Mouse (Mus musculus): ENCODE results near the gene Slc35d2.
A peak's percentile ranks its signal among the peaks of the same experiment; 100 is the strongest.

Gene Slc35d2

DNA sequence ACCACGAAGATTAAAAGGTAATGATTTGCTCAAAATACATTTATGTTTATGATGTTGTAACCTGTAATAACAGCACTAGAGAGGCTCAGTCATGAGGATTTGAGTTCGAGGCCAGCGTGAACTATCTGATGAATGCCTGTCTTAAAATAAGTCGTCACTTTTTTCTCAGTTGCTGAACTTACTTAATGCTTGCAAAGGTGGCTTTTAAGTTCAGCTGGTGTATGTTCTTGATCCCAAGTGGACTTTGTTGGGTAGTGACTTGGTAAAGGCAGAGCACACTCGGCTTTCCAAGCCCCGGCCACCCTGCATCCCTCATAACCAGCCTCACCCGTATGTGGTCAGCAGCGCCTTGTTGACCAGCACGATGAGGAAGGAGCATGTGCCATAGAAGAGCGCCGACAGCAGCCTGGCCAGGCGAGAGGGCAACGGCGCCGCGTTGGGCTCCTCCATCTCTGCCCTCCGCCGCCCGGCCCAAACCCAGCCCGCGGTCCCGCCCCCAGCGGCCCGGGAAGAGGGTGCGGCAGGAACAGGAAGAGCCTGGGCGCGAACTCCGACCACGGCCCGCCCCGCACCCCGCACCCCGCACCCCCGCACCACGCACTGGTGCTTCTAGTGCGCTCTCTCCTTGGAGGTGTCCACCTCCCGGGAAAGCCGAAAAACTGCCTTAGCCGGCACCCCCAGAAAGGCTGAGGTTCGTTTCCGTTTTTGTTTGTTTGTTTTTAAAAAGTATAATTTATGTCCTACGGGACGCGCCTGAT lies at the start of gene Slc35d2:
Gene Slc35d2 (minus strand): TSS at position 511 of the 758 bp plus-strand sequence.
- ATAC-seq (ENCODE audit: low TSS enrichment) = peak; percentile 41; the same call in 1 of the 2 replicates

DNA sequence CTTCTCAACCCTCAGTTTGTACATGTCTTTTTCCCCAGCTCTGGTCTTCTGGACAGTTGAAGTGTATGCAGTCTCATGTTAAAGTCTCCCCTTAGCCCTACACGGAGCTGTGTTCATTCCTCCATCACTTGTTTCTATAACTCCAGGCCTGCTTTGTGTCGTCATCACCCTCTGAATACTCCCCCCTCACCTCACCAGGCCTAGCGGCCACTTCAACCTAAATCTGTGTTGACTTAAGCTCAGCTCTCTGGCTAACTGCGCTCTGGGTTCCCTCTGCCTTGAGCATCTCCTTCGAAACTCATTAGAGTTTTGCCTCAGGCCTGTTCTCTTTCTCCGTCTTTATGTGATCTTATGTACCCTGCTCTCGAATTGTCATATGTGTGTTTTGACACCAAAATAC lies 48.8 kb upstream of the Slc35d2 start:
- ATAC-seq (ENCODE audit: low TSS enrichment) = no peak

DNA sequence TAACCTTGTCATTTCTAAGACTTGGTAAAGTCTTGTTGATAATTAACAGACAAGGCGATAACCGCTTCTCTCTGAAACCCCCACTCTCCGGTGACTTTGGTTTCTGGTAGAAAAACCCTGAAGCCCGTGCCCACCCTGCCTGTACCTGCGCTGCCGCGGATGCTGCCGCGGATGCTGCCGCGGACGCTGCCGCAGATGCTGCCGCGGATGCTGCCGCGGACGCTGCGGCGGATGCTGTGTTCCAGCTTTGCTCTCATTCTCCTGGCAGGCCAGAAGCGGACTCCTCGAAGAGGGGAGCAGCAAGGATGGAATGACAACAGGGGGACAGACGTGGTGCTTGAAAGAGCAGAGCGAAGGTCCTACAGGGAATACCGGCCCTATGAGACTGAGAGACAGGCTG lies 40.6 kb upstream of the Slc35d2 start:
- no peak for ATAC-seq (ENCODE audit: low TSS enrichment)

DNA sequence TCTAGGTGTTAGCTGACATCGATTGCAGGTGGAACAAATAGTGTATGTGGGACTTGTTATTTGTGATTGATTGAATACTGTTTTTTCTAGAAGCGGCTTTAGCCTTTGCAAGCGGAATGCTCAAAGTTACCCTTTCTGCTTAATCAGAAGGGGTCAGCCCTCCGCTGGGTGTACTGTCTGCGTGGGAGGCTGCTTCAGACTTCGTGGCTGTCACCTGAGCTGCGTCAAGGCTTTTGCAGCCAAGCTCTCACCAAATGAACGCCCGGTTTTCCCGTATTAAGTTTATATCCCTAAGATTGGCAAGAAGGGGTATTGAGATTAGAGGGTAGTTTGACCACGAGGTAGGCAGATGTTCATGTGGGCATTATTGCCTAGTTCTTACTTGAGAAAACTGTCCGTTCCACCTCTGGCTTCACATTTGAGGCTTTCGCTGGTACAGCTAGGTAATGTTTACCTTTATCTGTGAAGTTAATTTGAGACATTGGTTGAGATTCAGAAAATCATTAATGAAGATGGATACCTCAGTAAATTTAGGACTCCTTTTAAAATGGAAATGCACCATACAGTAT lies 34.1 kb upstream of the Slc35d2 start:
- no peak for ATAC-seq (ENCODE audit: low TSS enrichment)

DNA sequence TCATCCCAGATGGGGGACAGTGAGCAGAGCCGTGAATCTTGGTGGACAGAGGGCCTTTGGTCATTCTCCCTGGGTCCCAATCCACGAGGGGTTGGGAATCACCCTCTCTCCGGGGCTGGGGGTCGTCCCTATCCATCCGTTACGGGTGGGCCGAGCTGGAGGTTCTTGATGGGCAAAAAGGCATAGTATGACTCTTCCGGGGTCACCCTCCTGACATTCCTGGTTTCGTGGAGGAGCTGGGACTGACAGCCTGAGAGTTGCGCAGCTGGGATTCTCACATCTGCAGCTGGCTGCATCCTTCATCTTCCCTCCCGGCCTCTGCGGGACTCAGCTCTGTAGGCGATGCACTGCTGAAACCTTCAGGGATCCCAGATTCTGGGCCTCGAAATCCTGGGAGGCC lies 33.5 kb upstream of the Slc35d2 start:
- peak; percentile 34; the same call in 1 of the 2 replicates for ATAC-seq (ENCODE audit: low TSS enrichment)

DNA sequence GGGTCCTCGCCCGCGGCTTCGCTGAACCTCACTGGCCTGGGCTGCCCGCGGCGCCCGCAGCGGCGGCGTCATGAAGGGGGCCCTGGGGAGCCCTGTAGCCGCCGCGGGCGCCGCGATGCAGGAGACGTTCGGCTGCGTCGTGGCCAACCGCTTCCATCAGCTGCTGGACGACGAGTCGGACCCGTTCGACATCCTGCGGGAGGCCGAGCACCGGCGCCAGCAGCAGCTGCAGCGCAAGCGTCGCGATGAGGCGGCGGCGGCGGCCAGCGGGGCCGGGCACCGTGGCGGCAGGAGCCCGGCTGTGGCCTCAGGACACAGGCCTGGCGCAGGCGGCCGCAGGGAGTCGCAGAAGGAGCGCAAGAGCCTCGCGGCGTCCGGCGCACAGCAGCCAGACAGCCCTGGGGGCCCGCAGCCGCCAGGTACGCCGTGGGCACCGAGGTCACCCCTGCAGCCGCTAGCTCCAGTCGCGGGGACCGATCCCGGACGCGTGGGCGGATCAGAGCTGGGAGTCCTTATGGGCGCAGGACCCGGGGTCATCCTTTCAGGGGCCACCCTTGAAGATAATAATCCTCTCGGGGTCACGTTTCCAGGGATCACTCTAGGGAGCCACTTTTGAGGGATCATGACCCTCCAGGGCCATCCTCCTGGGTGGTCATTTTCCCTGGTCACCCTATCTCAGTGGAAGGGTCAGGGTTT lies 32.9 kb upstream of the Slc35d2 start:
- ATAC-seq (ENCODE audit: low TSS enrichment) = peak; percentile 54

DNA sequence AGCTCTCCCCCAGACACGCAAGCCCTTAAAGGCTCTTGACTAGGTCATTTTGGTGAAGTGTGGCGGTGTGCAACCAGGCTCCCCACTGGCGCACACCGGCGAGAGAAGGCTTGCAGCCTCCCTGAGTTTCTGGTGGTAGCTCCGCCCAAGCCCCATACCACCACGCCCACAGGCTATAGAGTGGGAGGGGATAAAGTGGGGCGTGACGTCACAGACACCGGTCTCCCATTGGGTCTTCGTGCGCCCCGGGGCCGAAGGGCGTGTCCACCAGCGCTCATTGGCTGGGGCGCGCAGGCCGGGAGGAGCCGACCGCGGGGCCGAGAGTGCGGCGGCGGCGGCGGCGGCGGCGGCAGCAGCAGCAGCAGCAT lies 32.4 kb upstream of the Slc35d2 start, which contains the start of gene Habp4:
Gene Habp4 (plus strand): TSS at position 277 of the 368 bp plus-strand sequence.
- peak; percentile 93 for ATAC-seq (ENCODE audit: low TSS enrichment)

DNA sequence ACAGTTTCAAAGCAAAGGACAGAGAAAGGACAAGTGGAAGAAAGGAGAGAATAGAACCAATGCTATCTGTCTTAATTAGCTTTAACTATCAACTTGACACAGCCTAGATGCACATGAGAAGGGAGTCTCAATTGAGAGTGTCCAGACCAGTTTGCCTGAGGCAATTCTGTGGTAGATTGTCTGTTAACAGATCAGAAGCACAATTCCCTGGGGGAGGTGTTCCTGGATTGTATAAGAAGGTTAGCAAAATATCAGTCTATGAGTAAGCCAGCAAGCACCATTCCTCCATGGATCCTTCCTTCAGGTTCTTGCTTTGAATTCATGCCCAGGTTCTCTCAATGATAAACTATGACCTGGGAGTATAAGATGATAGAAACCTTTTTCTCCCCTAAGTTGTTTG lies 27.8 kb upstream of the Slc35d2 start:
- ATAC-seq (ENCODE audit: low TSS enrichment) = no peak

DNA sequence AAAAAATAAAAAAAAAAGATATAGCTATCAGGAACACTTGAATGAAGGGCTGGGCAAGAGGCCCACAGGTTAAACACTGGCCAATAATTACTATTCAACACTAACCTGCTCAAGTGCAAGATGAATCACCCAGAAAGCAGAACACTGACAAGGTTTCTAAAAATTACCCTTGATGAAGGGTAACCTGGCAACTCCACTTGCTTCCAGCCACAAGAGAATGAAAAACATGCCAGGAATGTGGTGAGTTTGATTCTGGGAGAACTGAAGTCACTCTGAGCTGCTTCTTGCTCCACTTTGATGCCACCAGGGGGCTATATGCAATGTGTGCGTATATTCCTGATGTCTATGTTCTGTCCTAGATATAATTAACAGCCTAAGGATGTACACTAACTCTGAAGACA lies 26.0 kb upstream of the Slc35d2 start:
- no peak for ATAC-seq (ENCODE audit: low TSS enrichment)

DNA sequence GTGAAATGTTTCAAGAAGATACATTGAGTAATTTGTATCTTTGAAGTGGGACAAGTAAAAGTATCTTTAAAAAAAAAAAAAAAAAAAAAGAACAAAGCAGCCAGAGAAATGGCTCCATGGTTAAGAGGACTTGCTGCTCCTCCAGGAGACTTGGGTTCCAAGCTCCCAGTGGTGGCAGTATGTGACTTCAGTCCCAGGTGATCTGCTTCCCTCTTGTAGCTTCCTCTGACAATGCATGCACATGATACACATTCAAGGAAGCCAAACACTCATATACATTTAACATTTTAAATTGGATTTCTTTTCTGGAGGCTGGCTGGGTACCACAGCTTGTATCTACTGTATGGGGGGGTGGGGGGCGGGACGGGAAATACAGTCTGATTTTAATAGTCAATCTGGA lies 25.5 kb upstream of the Slc35d2 start:
- no peak for ATAC-seq (ENCODE audit: low TSS enrichment)

DNA sequence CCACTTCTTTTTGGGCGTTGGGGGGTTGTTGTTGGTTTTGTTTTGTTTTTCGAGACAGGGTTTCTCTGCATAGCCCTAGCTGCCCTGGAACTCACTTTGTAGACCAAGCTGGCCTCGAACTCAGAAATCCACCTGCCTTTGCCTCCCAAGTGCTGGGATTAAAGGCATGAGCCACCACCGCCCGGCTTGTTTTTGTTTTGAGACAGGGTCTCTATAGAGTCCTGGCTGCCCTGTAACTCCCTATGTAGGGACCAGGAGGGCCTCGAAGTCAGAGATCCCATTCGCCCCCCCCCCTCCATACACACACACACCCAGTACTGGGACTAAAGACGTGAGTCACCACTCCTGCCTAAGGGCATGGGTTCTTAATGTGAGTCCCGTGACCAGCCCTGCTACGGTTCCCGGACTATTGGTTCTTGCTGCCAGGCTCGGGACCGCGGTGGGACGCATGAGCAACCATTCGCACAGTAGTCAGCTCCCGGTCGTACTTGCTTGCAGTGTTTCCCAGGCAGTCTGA lies 24.6 kb upstream of the Slc35d2 start:
- ATAC-seq (ENCODE audit: low TSS enrichment) = no peak

DNA sequence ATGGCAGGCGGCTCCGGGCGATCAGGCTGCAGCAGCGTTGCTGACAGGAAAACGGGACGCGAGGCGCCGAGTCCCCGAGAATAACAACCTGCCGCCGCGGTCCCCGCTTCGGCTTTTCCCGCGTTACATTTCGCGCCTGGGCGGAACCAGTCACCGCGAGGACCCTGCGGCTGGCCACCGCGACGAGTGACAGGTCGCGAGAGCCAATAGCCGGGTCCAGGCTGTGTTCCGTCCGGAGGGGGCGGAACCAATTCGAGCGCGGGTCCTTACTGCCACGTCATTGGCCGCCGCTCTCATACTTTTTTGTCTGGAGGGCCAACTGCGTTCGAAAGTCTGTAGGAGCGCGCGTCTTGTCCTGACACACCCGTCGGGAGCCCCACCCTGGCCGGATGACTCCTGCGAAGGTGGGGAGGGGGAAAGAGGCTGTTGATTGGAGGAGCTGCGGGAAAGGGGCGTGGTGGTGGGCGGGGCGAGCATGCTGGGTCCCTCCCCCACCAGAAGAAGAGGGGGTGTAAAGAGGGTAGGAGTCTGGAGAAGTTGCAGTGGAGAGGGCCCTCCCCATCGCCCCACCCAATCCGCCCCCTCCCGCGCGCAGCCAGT lies 24.0 kb upstream of the Slc35d2 start, which contains the start of gene Zfp367:
Gene Zfp367 (minus strand): TSS at position 120 of the 600 bp plus-strand sequence.
- peak; percentile 95 for ATAC-seq (ENCODE audit: low TSS enrichment)

DNA sequence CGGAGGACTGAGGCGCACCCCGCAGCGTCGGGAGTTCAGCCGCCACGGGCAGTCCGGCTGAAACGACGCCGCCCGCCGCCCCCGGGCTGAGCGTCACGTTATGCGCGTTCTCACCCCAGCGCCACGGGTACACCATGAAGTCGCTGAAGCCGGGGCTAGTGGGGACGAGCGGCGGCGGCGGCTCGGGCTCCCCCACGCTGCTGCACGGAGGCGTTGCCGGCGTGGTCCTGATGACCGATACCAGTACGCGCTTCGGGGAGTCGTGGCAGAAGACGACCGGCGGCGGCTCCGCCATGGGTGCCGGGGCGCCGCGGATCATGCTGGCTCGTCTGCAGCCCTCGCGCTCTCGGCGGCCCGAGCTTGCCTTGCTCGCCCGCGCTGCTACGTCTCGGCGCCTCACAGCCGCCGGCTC lies 23.5 kb upstream of the Slc35d2 start:
- ATAC-seq (ENCODE audit: low TSS enrichment) = peak; percentile 50

DNA sequence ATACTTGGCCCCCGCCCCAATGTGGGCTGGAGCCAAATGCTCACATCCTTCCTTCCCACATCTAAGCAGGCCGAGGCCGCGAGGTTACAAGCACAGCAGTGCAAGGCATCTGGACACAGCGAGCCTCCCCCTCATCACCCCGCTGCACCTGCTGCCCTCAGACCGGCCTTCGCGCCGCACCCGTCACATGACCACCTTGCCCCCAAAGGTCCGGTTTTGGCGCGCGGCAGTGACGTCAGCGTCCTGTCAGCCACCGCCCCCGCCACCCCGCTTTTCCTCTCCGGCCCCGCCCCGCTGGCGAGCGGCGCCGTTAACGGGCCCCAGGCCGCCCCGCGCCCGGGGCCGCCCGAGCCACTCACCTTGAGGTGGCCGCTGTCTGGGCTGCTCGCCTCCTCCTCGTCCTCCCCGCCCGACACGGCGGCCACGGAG lies 23.1 kb upstream of the Slc35d2 start:
- ATAC-seq (ENCODE audit: low TSS enrichment) = peak; percentile 21

DNA sequence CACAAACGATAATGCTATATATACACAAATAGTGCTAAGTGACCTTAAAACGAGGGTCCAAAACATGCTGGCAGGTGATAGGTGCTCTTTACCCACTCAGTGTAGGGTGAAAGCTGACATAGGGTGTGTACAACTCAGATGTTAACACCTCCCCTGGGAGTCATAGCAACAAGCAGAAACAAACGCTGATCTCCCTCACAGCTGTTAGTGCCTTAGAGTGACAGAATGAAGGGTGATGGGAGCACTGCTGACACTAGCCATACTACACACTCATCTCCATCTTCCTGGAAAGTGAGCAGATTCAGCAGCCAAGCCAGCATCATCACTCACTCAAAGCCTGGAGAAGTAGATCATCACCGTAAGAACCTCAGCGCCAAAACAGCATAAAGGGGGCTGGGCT lies 21.0 kb upstream of the Slc35d2 start:
- no peak for ATAC-seq (ENCODE audit: low TSS enrichment)

DNA sequence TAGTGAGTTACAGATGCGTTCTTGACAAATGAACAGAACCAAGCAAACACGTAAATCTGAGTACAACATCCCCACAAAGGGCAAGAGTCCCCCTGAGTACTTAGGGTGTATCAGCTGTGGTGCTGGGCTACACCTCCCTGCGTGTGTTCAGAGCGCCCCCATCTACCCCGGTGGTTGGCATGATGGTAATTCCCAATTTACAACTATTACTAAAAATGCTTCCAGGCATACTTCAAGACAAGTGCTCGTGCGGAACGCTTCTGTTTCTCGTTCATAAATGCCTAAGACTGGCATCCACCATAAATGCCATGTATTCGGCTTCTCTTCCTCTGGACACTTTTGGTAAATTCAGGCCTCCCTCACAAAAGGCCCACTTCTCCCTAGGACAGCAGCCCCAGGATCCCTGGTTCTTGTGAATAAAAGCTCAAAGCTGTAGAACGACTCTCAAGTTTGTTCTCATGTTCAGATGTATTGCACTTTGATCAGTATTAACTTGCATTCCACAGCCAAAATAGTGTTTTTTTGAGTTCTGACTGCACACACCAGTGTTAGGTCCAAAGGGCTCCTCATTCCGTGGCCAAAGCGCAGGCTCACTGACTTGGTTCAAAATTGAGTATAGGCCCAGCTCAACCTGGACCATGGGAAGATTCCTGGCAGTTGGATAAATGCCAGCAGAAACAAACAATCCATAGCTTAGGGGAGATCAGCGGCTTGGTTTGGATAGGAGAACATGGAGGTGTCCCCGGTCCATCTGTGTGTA lies 628 bp upstream of the Slc35d2 start:
- peak; percentile 82 for ATAC-seq (ENCODE audit: low TSS enrichment)

DNA sequence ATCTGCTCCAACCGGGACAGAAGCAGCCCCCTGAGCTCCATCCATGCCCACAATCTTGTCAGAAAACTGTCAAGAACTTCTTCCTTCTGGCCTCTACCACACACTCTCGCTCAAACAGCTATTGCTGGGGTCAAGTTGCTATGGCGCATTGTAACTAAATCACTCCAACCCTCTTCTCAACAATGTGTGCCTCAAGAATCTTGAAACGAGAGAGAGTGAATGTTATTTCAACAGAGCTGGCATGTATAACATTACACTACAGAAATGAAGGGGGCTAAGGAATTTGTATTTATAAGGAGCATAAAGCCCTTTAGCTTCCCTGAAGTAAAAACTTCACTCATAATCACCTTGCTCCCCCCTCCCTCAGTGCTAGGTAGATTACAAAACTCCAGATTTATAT lies 2.9 kb downstream of the Slc35d2 start:
- ATAC-seq (ENCODE audit: low TSS enrichment) = no peak

DNA sequence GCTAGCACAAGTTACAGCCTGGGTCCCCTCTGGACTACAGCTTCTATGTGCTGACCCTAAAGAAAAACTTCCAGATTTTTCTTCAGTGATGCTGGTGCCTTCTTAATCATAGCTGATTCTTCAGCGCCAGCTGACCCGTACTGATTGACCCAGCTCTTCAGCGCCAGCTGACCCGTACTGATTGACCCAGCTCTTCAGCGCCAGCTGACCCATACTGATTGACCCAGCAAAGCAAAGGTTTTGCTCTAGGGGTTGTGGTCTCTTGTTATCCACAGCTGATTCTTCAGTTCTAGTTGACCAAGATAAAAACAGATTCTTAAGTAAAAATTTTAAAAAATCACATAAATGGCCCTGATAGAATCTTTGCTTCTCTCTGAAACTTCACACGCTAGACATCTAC lies 4.3 kb downstream of the Slc35d2 start:
- ATAC-seq (ENCODE audit: low TSS enrichment) = no peak

DNA sequence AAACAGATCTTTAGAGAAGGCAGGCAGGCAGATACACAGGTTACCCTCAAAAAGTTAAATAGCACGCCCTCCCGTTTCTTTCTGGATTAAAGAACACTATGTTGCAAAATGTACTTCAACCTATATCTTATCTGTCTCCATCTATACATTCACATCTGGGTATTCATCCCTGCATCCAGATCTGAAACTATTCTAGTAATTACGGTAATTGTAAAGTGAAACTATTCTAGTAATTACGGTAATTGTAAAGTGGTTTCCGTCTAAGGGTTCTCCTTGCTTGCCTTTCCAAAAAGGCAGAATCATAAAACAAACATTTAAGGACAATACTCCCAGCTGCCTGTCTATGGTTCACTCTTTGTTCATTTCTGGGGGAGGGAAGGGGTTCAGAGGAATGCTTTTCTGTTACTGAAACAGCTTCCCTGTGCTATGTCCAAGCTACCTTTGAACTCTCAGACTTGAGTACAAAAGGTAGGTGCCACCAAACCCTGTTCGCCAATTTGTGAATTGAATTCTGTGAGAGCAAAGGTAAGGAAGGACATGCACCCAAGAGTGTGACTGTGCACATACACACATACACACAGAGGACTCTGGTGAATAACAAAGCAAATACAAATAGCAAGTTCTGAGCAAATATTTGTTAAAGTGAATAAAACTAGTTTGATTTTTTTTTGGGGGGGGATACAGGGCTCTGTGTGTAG lies 5.5 kb downstream of the Slc35d2 start:
- no peak for ATAC-seq (ENCODE audit: low TSS enrichment)

DNA sequence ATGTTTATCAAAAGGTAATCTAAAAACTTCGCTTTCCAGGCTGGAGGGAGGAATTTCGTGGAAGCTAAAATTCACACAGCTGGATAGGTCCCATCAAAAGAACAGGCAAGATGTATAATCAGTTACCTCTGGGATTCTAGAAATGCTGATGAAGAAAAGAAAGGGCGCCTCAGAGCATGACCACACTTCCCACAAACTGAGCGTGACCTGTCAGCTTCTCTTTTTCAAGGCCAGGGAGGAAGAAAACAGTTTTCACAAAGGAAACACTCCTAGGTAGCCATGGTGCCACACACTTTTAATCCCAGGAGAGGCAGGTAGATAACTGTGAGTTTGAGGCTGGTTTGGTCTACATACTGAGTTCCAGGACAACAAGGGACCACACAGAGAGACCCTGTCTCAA lies 8.4 kb downstream of the Slc35d2 start:
- no peak for ATAC-seq (ENCODE audit: low TSS enrichment)

DNA sequence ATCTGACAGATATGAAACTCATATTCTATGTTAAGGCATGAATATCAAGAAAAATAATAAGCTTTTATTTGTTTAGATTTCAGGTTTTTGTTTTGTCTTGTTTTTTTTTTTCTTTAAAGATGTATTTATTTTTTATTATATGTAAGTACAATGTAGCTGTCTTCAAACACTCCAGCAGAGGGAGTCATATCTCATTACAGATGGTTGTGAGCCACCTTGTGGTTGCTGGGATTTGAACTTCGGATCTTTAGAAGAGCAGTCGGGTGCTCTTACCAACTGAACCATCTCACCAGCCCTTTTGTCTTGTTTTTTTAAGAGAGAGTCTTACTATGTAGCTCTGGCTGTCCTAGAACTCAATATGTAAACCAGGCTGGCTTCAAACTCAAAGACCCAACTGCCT lies 11.7 kb downstream of the Slc35d2 start:
- ATAC-seq (ENCODE audit: low TSS enrichment) = no peak

All from frontal cortex, adult (tissue).